Comparison of ENCODE assay signal across 18 mouse cellular contexts in genomic region chr5:32849178-32849577, GRCm38 (mm10). TPM values are rescaled to one million over a fixed set of nuclear protein-coding genes. Genes with fewer than 3 reads are reported as not detected.
"Had no signal": no experiment of that assay in that cellular context is flagged by ENCODE, and none has a peak within 500 bp of the region (broad histone marks: within the 10 kb centered on the region; RNA-seq: fewer than 3 reads in every experiment).

No protein-coding gene starts in this region.

- H3K9ac ChIP-seq: limb, embryonic 12.5 days; lung, embryonic 15.5 days; neural tube, embryonic 13.5 days; stomach, embryonic 15.5 days had no signal

- ATAC-seq: inflammation-experienced regulatory T-cells, adult 6 months; intestine, postnatal 0 days; midbrain, embryonic 16.5 days had no signal

- H3K27me3 ChIP-seq: limb, embryonic 12.5 days; lung, embryonic 15.5 days; neural tube, embryonic 13.5 days; stomach, embryonic 15.5 days had no signal

- H3K4me3 ChIP-seq: limb, embryonic 12.5 days; lung, embryonic 15.5 days; neural tube, embryonic 13.5 days; stomach, embryonic 15.5 days had no signal

- H3K4me2 ChIP-seq: limb, embryonic 12.5 days; lung, embryonic 15.5 days; midbrain, embryonic 11.5 days; neural tube, embryonic 13.5 days; stomach, embryonic 15.5 days had no signal

- DNase-seq: kidney, adult 8-10 months; kidney, postnatal 36 days; layer of hippocampus, adult 9-11 months; right cerebral cortex, postnatal 14 days; thymus, postnatal 36 days had no signal

- H3K27ac ChIP-seq: kidney, postnatal 0 days; limb, embryonic 12.5 days; lung, embryonic 15.5 days; neural tube, embryonic 13.5 days; stomach, embryonic 15.5 days had no signal

- H3K9me3 ChIP-seq: limb, embryonic 12.5 days; lung, embryonic 15.5 days; neural tube, embryonic 13.5 days; stomach, embryonic 15.5 days had no signal

RNA-seq across cellular contexts. Expression of gene Gm20671, which starts 22.3 kb away (rescaled TPM):
- total RNA-seq: layer of hippocampus, adult 18-20 months; left cerebral cortex, postnatal 36 days; liver, adult 2 months had no signal
- polyA plus RNA-seq: inflammation-experienced regulatory T-cells, adult 6 months; intestine, postnatal 0 days; kidney, postnatal 0 days; limb, embryonic 12.5 days; lung, embryonic 15.5 days; midbrain, embryonic 11.5 days; midbrain, embryonic 16.5 days; neural tube, embryonic 13.5 days; stomach, embryonic 15.5 days; thymus, postnatal 0 days had no signal
